Mouse (Mus musculus): ENCODE measurements around the gene Wdr83os. TPM values are rescaled to one million over a fixed set of nuclear protein-coding genes. Genes with fewer than 3 reads are reported as not detected.

The Wdr83os gene
- 120 and 135 TPM in 2 replicates for polyA plus RNA-seq (2014; fragmentation: Nextera tagmentation; extraction: Ambion mirVana)

GRCm38 (mm10) chr8:85080532-85081215 is at the start of gene Wdr83os:
Gene Wdr83os (plus strand): TSS chr8:85080740.
- Histone ChIP-seq H3K4me1 (ENCODE audit: control insufficient read depth, insufficient read depth, low read length) (peaks cover 10% of the 10 kb centered on the region), H3K36me3 (ENCODE audit: control insufficient read depth, insufficient read depth, low read length) (peaks cover 5% of the 10 kb centered on the region; the same call in 1 of the 2 replicates), H3K27me3 (ENCODE audit: control insufficient read depth, insufficient read depth, low read length) (no peaks in the 10 kb centered on the region), H3K4me3 (ENCODE audit: low read depth, low read length) (peak within 1 kb of the TSS; percentile 87), H3K4me2 (peak within 1 kb of the TSS; percentile 93), H3K9me3 (ENCODE audit: control insufficient read depth, low read length) (no peaks in the 10 kb centered on the region), H3K27ac (ENCODE audit: low read depth, low read length) (no peak within 1 kb of the TSS), H3K9ac (ENCODE audit: low read length) (peak within 1 kb of the TSS; percentile 92)
- peak; percentile 20 for ATAC-seq (ENCODE audit: low FRiP score)
- under 1% methylated on average over 30 of the region's 30 CpGs for WGBS
- DNase-seq (ENCODE audit: low spot score, missing footprints) = peak; percentile 98

DNA sequence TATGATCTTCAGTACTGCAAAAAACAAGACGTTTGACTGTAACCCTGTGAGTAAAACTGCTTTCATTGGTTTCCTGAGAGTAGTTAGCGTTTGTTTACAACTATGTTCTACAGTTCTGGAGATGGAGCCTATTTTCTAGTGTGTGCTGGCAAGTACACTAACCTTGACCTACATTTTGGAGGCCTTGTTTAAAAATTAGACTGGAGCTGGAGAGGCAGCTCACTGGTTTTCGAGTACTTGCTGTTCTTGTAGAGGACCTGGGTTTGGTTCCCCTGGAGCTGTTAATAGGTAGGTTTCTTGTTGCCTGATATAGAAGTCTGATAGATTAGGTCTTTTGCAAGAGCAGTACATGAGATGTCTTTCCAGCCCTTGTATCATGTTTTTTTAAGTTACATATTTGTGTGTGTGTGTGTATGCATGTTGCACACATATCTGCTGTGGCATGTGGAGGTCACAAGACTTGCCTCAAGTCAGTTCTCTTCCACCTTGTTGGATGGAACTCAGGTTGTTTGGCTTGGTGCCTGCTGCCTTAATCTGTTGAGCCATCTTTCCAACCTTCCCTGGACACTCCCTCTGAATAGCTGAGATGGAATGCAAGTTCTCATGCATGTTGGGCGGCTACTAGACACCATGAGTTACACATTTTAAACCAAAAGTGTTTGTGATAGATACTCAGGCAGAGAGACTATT is 47.8 kb upstream of the Wdr83os start:
- H3K9me3 ChIP-seq (ENCODE audit: control insufficient read depth, low read length) = no peaks in the 10 kb centered on the region
- ATAC-seq (ENCODE audit: low FRiP score) (no peak), DNase-seq (ENCODE audit: low spot score, missing footprints) (no peak)
- no peak overlapping the region for H3K4me3 ChIP-seq (ENCODE audit: low read depth, low read length)
- H3K36me3 ChIP-seq (ENCODE audit: control insufficient read depth, insufficient read depth, low read length) = peaks cover 10% of the 10 kb centered on the region; the same call in 1 of the 2 replicates
- H3K9ac ChIP-seq (ENCODE audit: low read length) = no peak overlapping the region
- H3K4me1 ChIP-seq (ENCODE audit: control insufficient read depth, insufficient read depth, low read length) = peaks cover 27% of the 10 kb centered on the region
- no peaks in the 10 kb centered on the region for H3K27me3 ChIP-seq (ENCODE audit: control insufficient read depth, insufficient read depth, low read length)
- no peak overlapping the region for H3K27ac ChIP-seq (ENCODE audit: low read depth, low read length)
- no peak overlapping the region for H3K4me2 ChIP-seq
- WGBS = 91% methylated on average over 4 of the region's 4 CpGs

DNA sequence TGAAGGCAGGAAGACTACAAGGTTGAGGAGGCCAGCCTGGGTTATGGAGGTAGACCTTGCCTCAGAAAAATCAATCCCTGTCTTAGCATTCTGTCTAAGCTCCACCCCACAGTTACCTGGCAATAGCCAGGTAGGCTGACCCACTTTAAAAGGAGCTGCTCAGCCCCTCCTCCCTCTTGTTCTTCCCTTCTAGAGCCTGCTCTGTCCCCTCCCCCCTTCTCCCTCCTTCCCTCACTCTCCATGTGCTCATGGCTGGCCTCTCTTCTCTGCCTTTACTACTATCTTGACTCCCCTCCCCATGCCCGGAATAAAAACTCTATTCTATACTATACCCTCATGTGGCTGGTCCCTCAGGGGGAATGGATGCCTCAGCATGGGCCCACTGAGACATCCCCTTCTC is 46.7 kb upstream of the Wdr83os start:
- WGBS = 56% methylated on average over 1 of the region's 1 CpGs
- Histone ChIP-seq H3K4me3 (ENCODE audit: low read depth, low read length) (no peak overlapping the region), H3K4me1 (ENCODE audit: control insufficient read depth, insufficient read depth, low read length) (peaks cover 22% of the 10 kb centered on the region)

GRCm38 (mm10) chr8:85034764-85035163 is 45.8 kb upstream of the Wdr83os start:
- Histone ChIP-seq H3K36me3 (ENCODE audit: control insufficient read depth, insufficient read depth, low read length) (peaks cover 10% of the 10 kb centered on the region; the same call in 1 of the 2 replicates), H3K9me3 (ENCODE audit: control insufficient read depth, low read length) (no peaks in the 10 kb centered on the region), H3K27ac (ENCODE audit: low read depth, low read length) (no peak overlapping the region), H3K27me3 (ENCODE audit: control insufficient read depth, insufficient read depth, low read length) (no peaks in the 10 kb centered on the region), H3K9ac (ENCODE audit: low read length) (peak overlapping the region; percentile 76; the same call in 1 of the 2 replicates), H3K4me2 (peak overlapping the region; percentile 64), H3K4me3 (ENCODE audit: low read depth, low read length) (peak overlapping the region; percentile 22), H3K4me1 (ENCODE audit: control insufficient read depth, insufficient read depth, low read length) (peaks cover 21% of the 10 kb centered on the region)
- ATAC-seq (ENCODE audit: low FRiP score) = no peak
- WGBS = 6% methylated on average over 13 of the region's 13 CpGs
- DNase-seq (ENCODE audit: low spot score, missing footprints) = peak; percentile 94

More for the DNA sequence above, 46.7 kb upstream of the Wdr83os start:
- ATAC-seq (ENCODE audit: low FRiP score) (no peak), DNase-seq (ENCODE audit: low spot score, missing footprints) (no peak)
- Histone ChIP-seq H3K27me3 (ENCODE audit: control insufficient read depth, insufficient read depth, low read length) (no peaks in the 10 kb centered on the region), H3K4me2 (no peak overlapping the region), H3K9me3 (ENCODE audit: control insufficient read depth, low read length) (no peaks in the 10 kb centered on the region), H3K27ac (ENCODE audit: low read depth, low read length) (no peak overlapping the region), H3K36me3 (ENCODE audit: control insufficient read depth, insufficient read depth, low read length) (peaks cover 10% of the 10 kb centered on the region; the same call in 1 of the 2 replicates), H3K9ac (ENCODE audit: low read length) (no peak overlapping the region)

DNA sequence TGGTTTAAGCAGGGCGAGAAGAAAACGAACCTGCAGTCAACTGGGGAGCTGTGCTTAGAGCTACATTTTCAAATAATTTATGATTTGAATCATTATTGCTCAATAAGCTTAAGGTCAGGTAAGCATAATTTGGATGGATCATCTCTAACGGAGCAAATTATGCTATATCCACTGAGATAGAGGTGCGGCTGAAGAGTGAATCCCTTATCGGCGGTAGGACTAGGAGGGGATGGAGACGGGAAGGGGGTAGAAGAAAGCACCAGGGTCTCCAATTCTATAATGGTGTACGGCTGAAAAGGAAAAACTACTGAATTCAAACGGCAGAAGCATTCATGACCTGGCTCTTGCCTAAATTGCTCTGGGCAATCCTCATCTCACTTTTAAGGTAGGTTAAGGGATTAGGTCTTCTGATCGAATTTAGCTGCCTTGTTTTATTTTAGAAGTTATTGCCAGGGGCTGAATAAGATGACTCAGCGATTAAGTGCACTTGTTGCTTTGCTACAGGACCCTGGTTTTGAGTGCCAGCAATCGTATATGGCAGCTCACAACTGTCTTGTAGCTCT is 45.3 kb upstream of the Wdr83os start:
- Histone ChIP-seq H3K4me2 (peak overlapping the region; percentile 64), H3K36me3 (ENCODE audit: control insufficient read depth, insufficient read depth, low read length) (peaks cover 7% of the 10 kb centered on the region; the same call in 1 of the 2 replicates), H3K9ac (ENCODE audit: low read length) (peak overlapping the region; percentile 76), H3K27ac (ENCODE audit: low read depth, low read length) (no peak overlapping the region), H3K9me3 (ENCODE audit: control insufficient read depth, low read length) (no peaks in the 10 kb centered on the region), H3K4me3 (ENCODE audit: low read depth, low read length) (peak overlapping the region; percentile 80), H3K4me1 (ENCODE audit: control insufficient read depth, insufficient read depth, low read length) (peaks cover 21% of the 10 kb centered on the region), H3K27me3 (ENCODE audit: control insufficient read depth, insufficient read depth, low read length) (no peaks in the 10 kb centered on the region)
- ATAC-seq (ENCODE audit: low FRiP score) (no peak), DNase-seq (ENCODE audit: low spot score, missing footprints) (no peak)
- WGBS = 4% methylated on average over 12 of the region's 12 CpGs

- peaks cover 21% of the 10 kb centered on the region for H3K4me1 ChIP-seq (ENCODE audit: control insufficient read depth, insufficient read depth, low read length)
- peak overlapping the region; percentile 76 for H3K9ac ChIP-seq (ENCODE audit: low read length)
- ATAC-seq (ENCODE audit: low FRiP score) (peak; percentile 8), DNase-seq (ENCODE audit: low spot score, missing footprints) (peak; percentile 93)
- 2% methylated on average over 15 of the region's 15 CpGs for WGBS
- H3K4me2 ChIP-seq = peak overlapping the region; percentile 64
- H3K4me3 ChIP-seq (ENCODE audit: low read depth, low read length) = peak overlapping the region; percentile 80
- no peaks in the 10 kb centered on the region for H3K9me3 ChIP-seq (ENCODE audit: control insufficient read depth, low read length)
- H3K27me3 ChIP-seq (ENCODE audit: control insufficient read depth, insufficient read depth, low read length) = no peaks in the 10 kb centered on the region
- peaks cover 6% of the 10 kb centered on the region; the same call in 1 of the 2 replicates for H3K36me3 ChIP-seq (ENCODE audit: control insufficient read depth, insufficient read depth, low read length)
- H3K27ac ChIP-seq (ENCODE audit: low read depth, low read length) = peak overlapping the region; percentile 35
Observed at GRCm38 (mm10) chr8:85035728-85036310, 44.7 kb upstream of the Wdr83os start.

DNA sequence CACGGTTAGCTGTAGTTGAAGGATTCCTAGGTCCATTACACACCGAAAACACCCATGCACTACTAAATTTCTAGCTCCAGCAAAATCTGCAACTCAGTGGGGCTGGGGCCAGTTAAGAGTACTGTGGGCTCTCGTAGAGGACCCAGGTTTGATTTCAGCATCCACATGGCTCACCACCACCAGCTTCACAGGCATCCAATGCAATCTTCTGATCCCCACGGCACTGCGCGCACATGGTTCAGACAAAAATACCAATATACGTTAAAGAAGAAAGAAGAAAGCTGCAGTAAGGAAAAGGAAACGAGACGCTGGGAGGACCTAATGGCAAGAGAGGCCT is 44.2 kb upstream of the Wdr83os start:
- peak overlapping the region; percentile 64 for H3K4me2 ChIP-seq
- H3K27me3 ChIP-seq (ENCODE audit: control insufficient read depth, insufficient read depth, low read length) = no peaks in the 10 kb centered on the region
- H3K27ac ChIP-seq (ENCODE audit: low read depth, low read length) = peak overlapping the region; percentile 35
- no peaks in the 10 kb centered on the region for H3K9me3 ChIP-seq (ENCODE audit: control insufficient read depth, low read length)
- peaks cover 21% of the 10 kb centered on the region for H3K4me1 ChIP-seq (ENCODE audit: control insufficient read depth, insufficient read depth, low read length)
- DNase-seq (ENCODE audit: low spot score, missing footprints) = no peak
- peak; percentile 40 for ATAC-seq (ENCODE audit: low FRiP score)
- H3K36me3 ChIP-seq (ENCODE audit: control insufficient read depth, insufficient read depth, low read length) = peaks cover 11% of the 10 kb centered on the region; the same call in 1 of the 2 replicates
- peak overlapping the region; percentile 76 for H3K9ac ChIP-seq (ENCODE audit: low read length)
- peak overlapping the region; percentile 80 for H3K4me3 ChIP-seq (ENCODE audit: low read depth, low read length)
- under 1% methylated on average over 9 of the region's 9 CpGs for WGBS

- Histone ChIP-seq H3K9me3 (ENCODE audit: control insufficient read depth, low read length) (no peaks in the 10 kb centered on the region), H3K9ac (ENCODE audit: low read length) (peak within 1 kb of the TSS; percentile 76), H3K27ac (ENCODE audit: low read depth, low read length) (peak within 1 kb of the TSS; percentile 99), H3K4me3 (ENCODE audit: low read depth, low read length) (peak within 1 kb of the TSS; percentile 80), H3K4me1 (ENCODE audit: control insufficient read depth, insufficient read depth, low read length) (peaks cover 21% of the 10 kb centered on the region), H3K4me2 (peak within 1 kb of the TSS; percentile 64), H3K36me3 (ENCODE audit: control insufficient read depth, insufficient read depth, low read length) (peaks cover 12% of the 10 kb centered on the region; the same call in 1 of the 2 replicates), H3K27me3 (ENCODE audit: control insufficient read depth, insufficient read depth, low read length) (no peaks in the 10 kb centered on the region)
- peak; percentile 93 for ATAC-seq (ENCODE audit: low FRiP score)
- WGBS = under 1% methylated on average over 54 of the region's 59 CpGs
- peak; percentile 98 for DNase-seq (ENCODE audit: low spot score, missing footprints)
Observed at GRCm38 (mm10) chr8:85036718-85037365, 43.7 kb upstream of the Wdr83os start, which contains the start of gene Tnpo2. Gene Tnpo2 (plus strand): TSS chr8:85036915.
